Mouse (Mus musculus) adrenal gland, postnatal 25 days (tissue): ENCODE measurements around the gene Muc1. TPM values are rescaled to one million over a fixed set of nuclear protein-coding genes. Genes with fewer than 3 reads are reported as not detected.
A peak's percentile ranks its signal among the peaks of the same experiment; 100 is the strongest.
"Not testable (repeated sequence)": the region's sequence is repeated elsewhere in the genome, so short reads cannot be mapped to it uniquely, and the experiment has no call there.

Source experiments
- DNase-seq: peaks from one replicate; pipeline ENCODE4 v3.0.0; 2021; ENCODE audit warnings: mixed read lengths
- total RNA-seq: library from RNA; stranded (reverse); gene quantifications from 2 replicates; pipeline ENCODE4 v1.2.3, GENCODE M21; 2021

The Muc1 gene
- total RNA-seq, 1 experiment from 2014 or later = not detected

GRCm38 (mm10) chr3:89210162-89210561 lies 18.7 kb upstream of the Muc1 start:
- no peak for DNase-seq

GRCm38 (mm10) chr3:89210731-89211130 lies 18.1 kb upstream of the Muc1 start:
- DNase-seq = peak; percentile 41

- peak; percentile 93 for DNase-seq
Measured at GRCm38 (mm10) chr3:89213803-89214530, 14.9 kb upstream of the Muc1 start.

- peak; percentile 2 for DNase-seq
Measured at GRCm38 (mm10) chr3:89214681-89215411, 14.0 kb upstream of the Muc1 start, which contains the start of gene Thbs3. Gene Thbs3 (plus strand): TSS chr3:89215180.

GRCm38 (mm10) chr3:89215853-89216252 lies 13.0 kb upstream of the Muc1 start:
- peak; percentile 78 for DNase-seq

- DNase-seq = not testable (repeated sequence)
Measured at GRCm38 (mm10) chr3:89216407-89216806, 12.4 kb upstream of the Muc1 start.

GRCm38 (mm10) chr3:89218271-89218670 lies 10.6 kb upstream of the Muc1 start:
- no peak for DNase-seq

GRCm38 (mm10) chr3:89219546-89219945 lies 9.3 kb upstream of the Muc1 start:
- no peak for DNase-seq

- no peak for DNase-seq
Measured at GRCm38 (mm10) chr3:89221167-89221566, 7.7 kb upstream of the Muc1 start.

- DNase-seq = no peak
Measured at GRCm38 (mm10) chr3:89224796-89225195, 4.1 kb upstream of the Muc1 start.

- DNase-seq = no peak
Measured at GRCm38 (mm10) chr3:89225321-89225815, 3.5 kb upstream of the Muc1 start.

GRCm38 (mm10) chr3:89225918-89226317 lies 2.9 kb upstream of the Muc1 start:
- no peak for DNase-seq

GRCm38 (mm10) chr3:89226361-89226760 lies 2.5 kb upstream of the Muc1 start:
- no peak for DNase-seq

- DNase-seq = no peak
Measured at GRCm38 (mm10) chr3:89226900-89227299, 2.0 kb upstream of the Muc1 start, which contains the start of gene Mtx1. Gene Mtx1 (minus strand): TSS chr3:89227088.

GRCm38 (mm10) chr3:89227307-89228179 lies 1.3 kb upstream of the Muc1 start:
- DNase-seq = peak; percentile 88

- DNase-seq = peak; percentile 89
Measured at GRCm38 (mm10) chr3:89228180-89228549, 692 bp upstream of the Muc1 start.

GRCm38 (mm10) chr3:89229276-89229675 lies 419 bp downstream of the Muc1 start:
- DNase-seq = no peak

GRCm38 (mm10) chr3:89230561-89230960 lies 1.7 kb downstream of the Muc1 start:
- no peak for DNase-seq

GRCm38 (mm10) chr3:89231345-89231744 lies 2.5 kb downstream of the Muc1 start:
- no peak for DNase-seq

GRCm38 (mm10) chr3:89231772-89232275 lies 3.0 kb downstream of the Muc1 start:
- no peak for DNase-seq

GRCm38 (mm10) chr3:89232614-89233013 lies 3.8 kb downstream of the Muc1 start:
- peak; percentile 0 for DNase-seq

GRCm38 (mm10) chr3:89233562-89234110 lies 4.8 kb downstream of the Muc1 start:
- peak; percentile 1 for DNase-seq
